Mouse (Mus musculus) layer of hippocampus, postnatal 14 days (tissue): ENCODE measurements around the gene Ly6g6c. TPM values are rescaled to one million over a fixed set of nuclear protein-coding genes. Genes with fewer than 3 reads are reported as not detected.
"Not testable (repeated sequence)": the region's sequence is repeated elsewhere in the genome, so short reads cannot be mapped to it uniquely, and the experiment has no call there.

Experiments
- DNase-seq, 2 experiments: peaks; one replicate each; pipeline ENCODE4 v3.0.0; 2021 to 2022; ENCODE audit warnings: low spot score in 2 of 2, mixed read lengths in 1 of 2
- total RNA-seq, 2 experiments: library from RNA; stranded (reverse); gene quantifications; 2 replicates each; pipeline ENCODE4 v1.2.3; 2021

The Ly6g6c gene
- total RNA-seq, 2 experiments from 2014 or later = not detected

DNA sequence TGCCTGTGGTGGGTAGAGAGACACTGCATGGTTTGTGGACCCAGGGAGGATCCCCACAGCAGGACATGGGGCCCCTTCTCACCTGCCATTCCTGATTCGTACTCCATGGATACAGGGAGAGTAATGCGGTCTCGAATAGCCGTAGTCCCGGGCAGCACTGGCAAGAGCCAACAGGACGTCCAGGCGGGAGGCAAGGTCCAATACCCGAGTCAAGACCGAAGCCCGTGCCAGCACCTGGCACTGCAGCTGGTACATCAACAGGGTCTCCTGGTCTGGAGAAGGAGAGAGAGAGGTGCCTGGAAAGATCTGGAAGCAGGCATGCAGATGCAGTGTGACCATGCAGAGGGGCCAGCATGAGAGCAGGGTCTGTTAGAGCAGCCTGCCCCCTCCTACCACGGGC lies 33.9 kb upstream of the Ly6g6c start:
- DNase-seq = no peak

DNA sequence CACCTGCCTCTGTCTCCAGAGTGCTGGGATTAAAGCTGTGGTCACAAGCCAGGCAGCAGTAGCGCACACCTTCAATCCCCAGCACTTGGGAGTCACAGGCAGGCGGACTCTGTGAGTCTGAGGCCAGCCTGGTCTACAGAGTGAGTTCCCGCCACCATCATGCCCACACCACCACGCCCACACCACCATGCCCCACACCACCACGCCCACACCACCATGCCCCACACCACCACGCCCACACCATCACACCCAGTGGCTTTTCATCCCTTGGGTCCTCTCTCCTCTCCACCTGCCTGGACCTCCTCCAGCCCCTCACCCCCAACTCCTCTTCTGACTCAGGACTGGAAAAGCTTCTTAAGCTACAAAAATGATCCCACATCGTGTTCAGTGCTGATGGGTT lies 33.3 kb upstream of the Ly6g6c start:
- DNase-seq = no peak

GRCm38 (mm10) chr17:35032323-35032870 lies 32.8 kb upstream of the Ly6g6c start:
- no peak for DNase-seq

DNA sequence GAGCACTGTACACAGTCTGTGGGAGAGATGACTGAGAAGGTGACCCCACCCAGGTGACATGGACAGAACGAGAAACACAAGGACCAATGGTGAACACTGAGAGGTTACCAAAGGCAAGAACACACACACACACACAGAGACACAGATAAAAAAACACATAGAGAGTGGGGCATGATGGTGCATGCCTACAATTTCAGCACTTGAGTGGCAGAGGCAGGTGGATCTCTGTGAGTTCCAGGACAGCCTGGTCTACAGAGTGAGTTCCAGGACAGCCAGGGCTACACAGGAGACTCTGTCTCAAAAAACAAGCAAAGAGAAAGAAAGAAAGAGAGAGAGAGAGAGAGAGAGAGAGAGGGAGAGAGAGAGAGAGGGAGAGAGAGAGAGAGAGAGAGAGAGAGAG lies 31.5 kb upstream of the Ly6g6c start:
- DNase-seq = not testable (repeated sequence)

GRCm38 (mm10) chr17:35034896-35035295 lies 30.3 kb upstream of the Ly6g6c start:
- DNase-seq = no peak

DNA sequence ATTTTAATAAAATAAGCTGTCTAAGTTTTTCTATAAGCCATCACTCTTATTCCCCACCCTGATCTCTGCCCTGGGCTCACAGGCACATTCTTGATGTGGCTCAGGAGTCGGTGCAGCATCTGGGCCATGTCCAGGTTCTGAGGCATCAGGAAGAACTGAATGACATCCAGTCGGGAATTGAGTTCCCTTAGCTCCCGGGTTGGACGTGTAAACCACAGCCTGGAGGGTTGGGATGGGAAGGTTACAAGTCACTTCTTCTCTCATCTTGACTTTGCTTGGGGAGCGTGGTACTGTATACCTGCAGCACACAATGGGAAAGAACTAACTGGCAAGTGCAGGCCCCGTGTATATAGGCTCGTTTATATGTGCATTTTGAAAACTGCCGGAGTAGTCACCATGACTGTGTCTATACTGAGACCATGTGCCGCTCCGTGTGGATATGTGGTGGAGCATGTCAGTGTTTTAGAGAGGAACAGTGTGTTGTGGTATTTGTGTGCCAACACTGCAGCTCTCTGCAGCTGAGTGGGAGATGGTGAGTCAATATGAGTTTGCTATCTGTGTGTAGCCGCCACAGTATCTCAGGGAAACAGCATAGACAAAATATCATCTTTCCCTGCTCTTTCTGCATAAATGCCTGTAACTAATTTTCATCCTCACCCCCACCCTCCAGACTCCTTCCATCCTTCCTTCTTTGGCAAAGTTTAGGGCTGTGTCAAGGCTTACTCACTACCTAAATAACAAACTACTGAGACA lies 25.9 kb upstream of the Ly6g6c start:
- peak in 1 of 2 experiments; percentile 59 for DNase-seq

DNA sequence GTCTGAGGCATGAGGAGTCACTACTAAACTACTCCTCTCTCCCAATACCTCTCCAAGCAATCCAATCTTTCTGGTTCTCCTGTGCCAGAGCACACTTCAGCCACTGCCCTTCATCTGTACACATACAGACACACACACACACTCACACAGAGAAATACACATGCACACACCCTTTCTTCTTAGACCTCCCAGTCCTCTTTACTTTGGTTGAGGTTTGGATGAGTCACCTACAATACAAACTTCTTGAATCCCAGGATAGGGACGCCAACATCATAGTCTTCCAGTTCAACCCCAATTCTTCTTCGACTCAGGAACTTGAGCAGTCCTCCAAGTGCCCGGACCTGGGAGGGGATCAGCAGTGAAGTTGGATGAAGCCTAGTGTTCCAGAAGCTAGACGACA lies 21.4 kb upstream of the Ly6g6c start:
- DNase-seq = no peak

GRCm38 (mm10) chr17:35044904-35045806 lies 20.0 kb upstream of the Ly6g6c start:
- DNase-seq = no peak

DNA sequence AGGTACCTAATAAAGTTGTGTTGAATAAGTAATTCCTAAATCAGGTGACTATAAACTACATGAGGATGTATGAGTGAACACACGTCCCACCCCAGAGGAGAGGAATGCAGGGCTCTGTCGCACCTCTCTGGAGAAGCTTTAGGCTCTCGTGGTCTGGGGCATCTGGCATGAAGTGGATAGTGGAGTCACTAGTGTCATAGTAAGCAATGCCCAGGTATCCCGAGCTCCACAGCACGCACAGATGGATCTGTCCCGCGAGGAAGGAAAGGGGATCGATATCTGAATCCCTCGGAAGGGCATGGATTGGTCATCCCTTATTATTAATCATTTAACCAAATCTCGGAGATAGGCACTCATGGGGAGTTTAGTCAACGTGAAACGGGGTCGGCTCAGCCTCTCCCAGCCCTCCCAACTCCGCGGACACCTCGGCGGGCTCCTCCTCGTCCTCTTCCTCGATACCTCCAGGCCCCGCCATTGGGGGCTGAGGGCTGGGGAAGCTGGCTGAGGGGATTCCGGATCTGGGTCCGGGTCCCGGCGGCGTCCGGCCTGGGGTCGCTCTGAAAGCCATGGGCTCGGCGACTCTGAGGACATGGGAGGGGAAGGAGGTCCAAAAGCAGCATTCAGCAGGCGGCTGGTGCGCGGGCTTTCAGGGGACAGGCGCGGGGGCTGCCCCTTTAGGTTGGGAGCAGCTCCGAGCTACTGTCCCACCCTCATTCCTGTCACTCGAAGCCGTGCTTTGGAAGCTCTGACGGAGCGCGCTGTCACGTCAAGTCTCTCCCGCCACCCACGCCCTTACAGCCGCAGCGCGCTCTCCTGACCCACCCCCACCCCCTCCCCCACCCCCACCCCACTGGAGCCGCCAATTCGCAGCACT lies 19.1 kb upstream of the Ly6g6c start:
- no peak for DNase-seq

DNA sequence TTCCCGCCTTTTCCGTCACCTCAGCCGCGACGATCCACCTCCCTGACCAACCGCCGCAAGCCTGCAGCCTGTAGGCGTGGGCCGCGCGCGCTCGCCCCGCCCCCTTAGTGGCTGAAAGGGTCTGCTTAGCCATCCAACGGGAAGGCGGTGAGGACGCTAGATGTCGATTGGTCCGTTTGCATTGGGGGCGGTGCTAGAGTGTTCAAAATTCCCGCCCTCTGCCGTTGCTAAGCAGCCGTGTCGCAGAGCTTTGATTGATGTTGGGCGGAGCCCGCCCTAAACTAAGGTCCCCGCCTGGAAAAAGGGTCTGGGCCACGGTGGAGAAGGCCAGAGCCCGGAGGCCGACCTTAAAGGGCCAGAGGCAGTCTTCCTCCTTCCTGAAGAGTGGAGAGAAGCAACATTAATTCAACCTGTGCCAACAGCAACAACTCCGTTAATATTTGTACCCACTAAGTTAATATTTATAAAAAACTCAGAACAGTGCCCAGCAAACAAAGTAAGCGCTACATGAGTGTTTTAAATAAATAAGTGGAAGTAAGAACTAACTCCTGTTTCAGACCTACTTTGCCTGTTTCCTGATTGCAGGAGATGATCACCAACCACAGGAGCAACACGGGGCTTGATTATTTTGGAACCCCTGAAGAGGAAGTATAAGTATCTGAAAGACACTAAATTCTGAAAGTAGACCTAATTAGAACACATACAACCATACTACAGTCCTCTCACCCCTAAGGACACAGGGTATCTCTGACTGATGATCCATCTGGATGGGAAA lies 18.3 kb upstream of the Ly6g6c start, which contains the start of gene Msh5:
TSS of gene Msh5 (minus strand) at position 65 of the 775 bp plus-strand sequence.
- DNase-seq = peak; percentile 93 to 97

GRCm38 (mm10) chr17:35047688-35048087 lies 17.5 kb upstream of the Ly6g6c start:
- DNase-seq = no peak

DNA sequence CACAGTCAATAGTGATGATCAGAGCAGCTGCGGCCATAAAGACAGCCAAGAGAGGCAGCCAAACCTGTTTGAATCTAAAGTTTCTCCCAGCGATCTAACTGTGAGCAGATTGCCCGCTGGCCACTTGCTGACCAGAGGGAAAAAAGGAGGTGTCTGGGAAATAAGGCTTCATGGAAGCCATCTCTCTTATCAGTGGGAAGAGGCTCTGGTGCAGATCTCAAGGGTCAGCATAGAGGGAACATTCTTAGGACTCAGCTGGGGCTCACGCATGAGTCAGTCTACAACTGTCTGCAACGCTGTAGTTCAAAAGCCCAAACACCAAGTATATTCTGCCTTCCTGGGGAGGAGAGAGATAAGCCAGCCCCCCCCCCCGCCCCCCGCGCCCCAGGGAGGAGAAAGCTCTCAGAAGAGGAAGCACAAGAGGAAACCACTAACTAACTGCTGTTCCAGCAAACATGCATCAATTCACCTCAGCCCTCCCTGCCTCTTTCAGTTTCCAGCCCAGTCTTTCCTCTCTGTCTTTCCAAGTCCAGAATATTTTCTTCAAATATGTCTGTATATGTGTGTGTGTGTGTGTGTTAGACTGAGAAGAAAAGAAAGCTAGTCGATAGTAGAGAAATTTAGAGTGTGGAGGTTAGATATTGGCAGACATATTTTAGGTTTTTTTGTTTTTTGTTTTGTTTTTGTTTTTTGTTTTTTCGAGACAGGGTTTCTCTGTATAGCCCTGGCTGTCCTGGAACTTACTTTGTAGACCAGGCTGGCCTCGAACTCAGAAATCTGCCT lies 16.8 kb upstream of the Ly6g6c start:
- no peak for DNase-seq

GRCm38 (mm10) chr17:35048932-35049440 lies 16.2 kb upstream of the Ly6g6c start:
- DNase-seq = no peak

DNA sequence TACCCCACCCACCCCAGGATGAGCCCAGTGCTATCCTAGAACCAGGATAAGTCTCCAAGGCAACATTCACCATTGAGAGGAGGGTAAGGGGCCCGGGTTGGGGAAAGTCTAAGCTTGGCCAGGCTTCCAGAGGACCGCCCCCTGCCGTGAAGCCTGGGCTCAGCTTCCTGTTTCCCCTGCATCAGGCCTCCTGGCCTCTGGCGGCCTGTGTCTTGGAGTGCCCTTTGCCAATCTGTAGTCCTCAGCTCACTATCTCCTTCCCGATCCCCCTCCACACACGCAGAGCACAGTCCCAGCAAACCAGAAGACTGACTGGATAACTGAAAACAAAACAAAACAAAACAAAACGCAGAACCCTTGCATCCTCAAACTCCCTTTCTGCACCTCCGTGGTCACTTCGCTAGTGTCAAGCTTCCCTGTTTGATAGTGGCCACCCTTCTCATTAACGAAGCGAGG lies 15.6 kb upstream of the Ly6g6c start, which contains the start of gene Clic1:
TSS of gene Clic1 (plus strand) at position 406 of the 456 bp plus-strand sequence.
- no peak for DNase-seq

GRCm38 (mm10) chr17:35050126-35050750 lies 14.9 kb upstream of the Ly6g6c start:
- DNase-seq = no peak

- no peak for DNase-seq
Observed at GRCm38 (mm10) chr17:35051156-35052086, 13.8 kb upstream of the Ly6g6c start.

DNA sequence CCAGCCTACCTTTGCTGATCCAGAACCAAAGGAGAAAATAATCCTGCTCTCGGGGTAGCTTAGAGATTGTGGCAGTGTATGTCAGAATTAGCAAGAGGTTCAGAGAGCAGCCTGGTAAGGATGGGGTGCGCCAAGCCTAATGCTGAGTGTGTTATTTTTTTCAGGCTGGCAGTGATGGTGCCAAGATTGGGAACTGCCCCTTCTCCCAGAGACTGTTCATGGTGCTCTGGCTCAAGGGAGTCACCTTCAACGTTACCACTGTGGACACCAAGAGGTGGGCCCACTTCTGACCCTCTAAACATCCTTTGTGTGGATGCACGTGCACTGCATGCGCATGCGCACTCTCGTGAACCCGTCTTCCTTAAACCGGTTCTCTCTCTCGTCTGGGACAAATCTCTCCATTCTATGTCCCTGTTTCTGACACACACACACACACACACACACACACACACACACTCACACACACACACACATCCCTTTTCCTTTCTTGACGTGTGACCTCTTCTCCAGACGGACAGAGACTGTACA lies 12.9 kb upstream of the Ly6g6c start:
- DNase-seq = no peak
